Mouse (Mus musculus): ENCODE data around the gene BC016579. TPM values are rescaled to one million over a fixed set of nuclear protein-coding genes. Genes with fewer than 3 reads are reported as not detected.

Gene BC016579
- polyA plus RNA-seq, 1 experiment from 2014 or later: 0.29 TPM

- no peak overlapping the region for H3K4me3 ChIP-seq
- 57% methylated on average over 5 of the region's 5 CpGs for WGBS
Observed at GRCm38 (mm10) chr16:45630347-45630960, 23.4 kb downstream of the BC016579 start.

GRCm38 (mm10) chr16:45629497-45630105 lies 24.3 kb downstream of the BC016579 start:
- WGBS: 67% methylated on average over 8 of the region's 8 CpGs
- DNase-seq (ENCODE audit: low spot score): peak; percentile 69
- Histone ChIP-seq H3K4me1 (peaks cover 7% of the 10 kb centered on the region; the same call in 1 of the 2 replicates), H3K9me3 (no peaks in the 10 kb centered on the region), H3K36me3 (no peaks in the 10 kb centered on the region), H3K27ac (no peak overlapping the region), H3K27me3 (ENCODE audit: insufficient read depth, poor library complexity, severe bottlenecking) (no peaks in the 10 kb centered on the region), H3K4me3 (no peak overlapping the region)

More at GRCm38 (mm10) chr16:45630347-45630960, 23.4 kb downstream of the BC016579 start:
- peak; percentile 73 for DNase-seq (ENCODE audit: low spot score)
- Histone ChIP-seq H3K27ac (no peak overlapping the region), H3K4me1 (peaks cover 7% of the 10 kb centered on the region; the same call in 1 of the 2 replicates), H3K27me3 (ENCODE audit: insufficient read depth, poor library complexity, severe bottlenecking) (no peaks in the 10 kb centered on the region), H3K36me3 (no peaks in the 10 kb centered on the region), H3K9me3 (no peaks in the 10 kb centered on the region)

GRCm38 (mm10) chr16:45625342-45625741 lies 28.5 kb downstream of the BC016579 start:
- Histone ChIP-seq H3K36me3 (no peaks in the 10 kb centered on the region), H3K27me3 (ENCODE audit: insufficient read depth, poor library complexity, severe bottlenecking) (no peaks in the 10 kb centered on the region), H3K4me3 (no peak overlapping the region), H3K9me3 (no peaks in the 10 kb centered on the region), H3K27ac (no peak overlapping the region), H3K4me1 (peaks cover 9% of the 10 kb centered on the region; the same call in 1 of the 2 replicates)
- WGBS: 90% methylated on average over 2 of the region's 2 CpGs
- no peak for DNase-seq (ENCODE audit: low spot score)

- Histone ChIP-seq H3K9me3 (no peaks in the 10 kb centered on the region), H3K27me3 (ENCODE audit: insufficient read depth, poor library complexity, severe bottlenecking) (no peaks in the 10 kb centered on the region), H3K27ac (0 out of 2 replicates have a peak overlapping the region, but pooled peaks have one; percentile 6), H3K4me1 (peaks cover 13% of the 10 kb centered on the region; the same call in 1 of the 2 replicates), H3K36me3 (no peaks in the 10 kb centered on the region), H3K4me3 (no peak overlapping the region)
- WGBS: 78% methylated on average over 2 of the region's 2 CpGs
- no peak for DNase-seq (ENCODE audit: low spot score)
Observed at GRCm38 (mm10) chr16:45624791-45625190, 29.1 kb downstream of the BC016579 start.

DNA sequence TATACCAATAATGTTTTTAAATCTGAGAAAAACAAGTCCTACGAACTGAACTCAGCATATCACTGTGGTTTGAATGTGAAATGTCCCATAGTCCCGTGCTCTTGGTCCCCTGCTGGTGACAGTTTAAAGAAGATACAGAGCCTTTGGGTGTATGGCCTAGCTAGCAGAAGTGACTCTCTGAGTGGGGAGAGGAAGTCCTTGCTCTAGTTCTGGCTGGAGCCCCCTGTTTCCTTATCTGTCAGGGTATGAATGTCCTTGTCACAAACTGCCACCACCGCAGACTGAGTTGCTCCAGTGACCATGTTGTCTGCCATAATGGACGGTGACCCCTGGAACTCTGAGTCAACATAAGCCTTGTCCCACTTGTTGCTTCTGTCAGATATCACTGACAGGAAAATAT lies 30.6 kb downstream of the BC016579 start:
- Histone ChIP-seq H3K9me3 (no peaks in the 10 kb centered on the region), H3K27ac (no peak overlapping the region), H3K4me3 (no peak overlapping the region), H3K27me3 (ENCODE audit: insufficient read depth, poor library complexity, severe bottlenecking) (no peaks in the 10 kb centered on the region), H3K4me1 (peaks cover 12% of the 10 kb centered on the region; the same call in 1 of the 2 replicates), H3K36me3 (no peaks in the 10 kb centered on the region)
- peak; percentile 11 for DNase-seq (ENCODE audit: low spot score)
- 63% methylated on average over 4 of the region's 4 CpGs for WGBS

DNA sequence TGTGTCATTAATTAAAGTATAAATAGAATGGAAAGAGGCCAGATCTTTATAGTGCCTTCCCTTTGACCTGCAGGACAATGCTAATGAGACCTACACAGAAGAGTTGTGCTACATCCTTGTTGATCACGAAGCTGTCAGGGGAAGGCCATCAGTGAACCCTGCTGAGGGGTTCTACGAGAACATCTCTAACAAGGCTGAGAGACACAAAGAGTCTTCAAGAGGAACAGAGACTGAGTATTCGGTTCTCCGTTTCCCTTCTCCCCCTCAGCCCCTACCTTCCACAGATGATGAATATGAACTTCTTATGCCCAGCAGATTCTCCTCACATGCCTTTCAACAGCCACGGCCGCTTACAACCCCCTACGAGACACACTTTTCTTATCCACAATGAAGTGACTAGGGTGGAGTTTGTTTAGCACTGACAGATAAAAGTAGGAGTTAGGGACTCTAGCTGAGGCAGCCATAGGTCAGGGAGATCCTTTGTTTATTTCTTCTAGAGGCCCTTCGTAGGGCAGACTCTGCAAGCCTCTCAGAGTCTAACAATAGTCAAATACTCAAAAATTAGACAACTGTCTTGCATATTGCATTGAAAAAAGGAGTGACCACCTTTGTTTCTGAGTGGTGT lies 34.0 kb downstream of the BC016579 start:
- WGBS: 44% methylated on average over 8 of the region's 8 CpGs
- H3K27me3 ChIP-seq (ENCODE audit: insufficient read depth, poor library complexity, severe bottlenecking): no peaks in the 10 kb centered on the region
- H3K4me3 ChIP-seq: no peak overlapping the region
- H3K27ac ChIP-seq: no peak overlapping the region; the same call in 1 of the 2 replicates
- no peak for DNase-seq (ENCODE audit: low spot score)
- H3K9me3 ChIP-seq: no peaks in the 10 kb centered on the region
- peaks cover 7% of the 10 kb centered on the region; the same call in 1 of the 2 replicates for H3K4me1 ChIP-seq
- no peaks in the 10 kb centered on the region for H3K36me3 ChIP-seq

DNA sequence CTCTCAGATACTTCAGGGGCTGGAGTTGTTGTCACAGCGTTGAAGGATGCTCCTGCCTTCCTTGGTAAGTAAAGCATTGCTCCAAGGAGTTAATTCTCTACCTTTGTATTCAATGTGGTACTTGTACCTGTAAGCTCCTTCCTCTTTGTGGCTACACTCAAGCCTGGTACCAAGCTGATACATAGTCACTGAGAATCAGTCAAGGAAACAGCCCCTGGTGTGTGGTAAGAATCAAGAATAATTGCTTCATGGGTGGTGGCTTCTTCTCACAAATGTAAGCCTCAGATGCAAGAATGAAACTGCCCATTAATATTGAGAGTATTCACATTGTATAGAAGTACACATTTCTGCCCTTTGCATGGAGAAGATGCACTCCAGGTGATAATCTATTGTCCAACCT lies 37.9 kb downstream of the BC016579 start:
- Histone ChIP-seq H3K27ac (no peak overlapping the region), H3K27me3 (ENCODE audit: insufficient read depth, poor library complexity, severe bottlenecking) (no peaks in the 10 kb centered on the region), H3K4me3 (no peak overlapping the region), H3K9me3 (no peaks in the 10 kb centered on the region), H3K36me3 (no peaks in the 10 kb centered on the region), H3K4me1 (peaks cover 5% of the 10 kb centered on the region; the same call in 1 of the 2 replicates)
- DNase-seq (ENCODE audit: low spot score): no peak
- 81% methylated on average over 1 of the region's 1 CpGs for WGBS

DNA sequence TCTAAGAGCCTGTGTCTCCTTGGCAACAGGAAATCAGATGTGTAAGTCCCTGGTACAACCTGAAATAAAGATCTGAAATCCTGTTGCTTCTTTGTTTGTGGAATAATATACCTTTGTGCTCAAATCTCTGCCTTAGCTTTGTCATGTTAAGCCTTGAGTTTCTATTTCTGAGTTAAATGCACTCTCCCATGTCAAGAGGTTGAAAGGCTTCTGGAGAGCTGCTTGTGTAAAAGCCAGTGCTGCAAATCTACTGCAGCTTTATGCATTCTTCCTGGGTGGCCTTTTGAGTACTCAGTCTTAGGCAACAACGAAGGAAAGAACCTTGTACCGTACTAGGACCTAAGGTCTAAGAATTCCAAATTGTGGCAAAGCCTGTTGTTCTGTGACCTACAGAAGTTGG lies 40.6 kb downstream of the BC016579 start:
- Histone ChIP-seq H3K36me3 (no peaks in the 10 kb centered on the region), H3K27me3 (ENCODE audit: insufficient read depth, poor library complexity, severe bottlenecking) (no peaks in the 10 kb centered on the region), H3K27ac (no peak overlapping the region), H3K4me1 (no peaks in the 10 kb centered on the region), H3K9me3 (no peaks in the 10 kb centered on the region), H3K4me3 (no peak overlapping the region)
- 70% methylated on average over 2 of the region's 2 CpGs for WGBS
- no peak for DNase-seq (ENCODE audit: low spot score)

DNA sequence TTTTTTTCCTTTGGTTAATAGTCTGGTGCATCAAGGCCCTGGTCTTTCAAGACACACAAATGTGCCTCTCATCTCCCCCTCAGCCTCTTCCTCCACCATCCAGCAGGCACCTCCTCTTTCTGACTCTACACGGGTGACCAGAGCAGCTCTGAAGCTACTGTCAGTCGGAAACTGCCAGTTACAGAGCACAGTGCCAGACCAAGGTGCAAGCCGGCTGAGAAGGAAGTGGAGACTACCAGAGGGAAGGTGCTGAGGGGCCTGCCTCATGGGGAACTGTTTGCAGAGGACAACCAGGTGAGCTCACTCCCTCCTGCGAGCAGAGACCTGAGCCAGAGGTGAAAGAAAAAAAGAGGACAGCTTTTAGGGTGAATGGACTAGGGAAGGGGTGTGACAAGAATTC lies 43.6 kb downstream of the BC016579 start, which contains the start of gene Gcsam:
Gene Gcsam (plus strand): TSS at position 114 of the 400 bp plus-strand sequence.
- WGBS: 62% methylated on average over 4 of the region's 4 CpGs
- Histone ChIP-seq H3K27me3 (ENCODE audit: insufficient read depth, poor library complexity, severe bottlenecking) (no peaks in the 10 kb centered on the region), H3K4me1 (no peaks in the 10 kb centered on the region), H3K27ac (no peak within 1 kb of the TSS), H3K36me3 (no peaks in the 10 kb centered on the region), H3K4me3 (no peak within 1 kb of the TSS), H3K9me3 (no peaks in the 10 kb centered on the region)
- DNase-seq (ENCODE audit: low spot score): no peak

DNA sequence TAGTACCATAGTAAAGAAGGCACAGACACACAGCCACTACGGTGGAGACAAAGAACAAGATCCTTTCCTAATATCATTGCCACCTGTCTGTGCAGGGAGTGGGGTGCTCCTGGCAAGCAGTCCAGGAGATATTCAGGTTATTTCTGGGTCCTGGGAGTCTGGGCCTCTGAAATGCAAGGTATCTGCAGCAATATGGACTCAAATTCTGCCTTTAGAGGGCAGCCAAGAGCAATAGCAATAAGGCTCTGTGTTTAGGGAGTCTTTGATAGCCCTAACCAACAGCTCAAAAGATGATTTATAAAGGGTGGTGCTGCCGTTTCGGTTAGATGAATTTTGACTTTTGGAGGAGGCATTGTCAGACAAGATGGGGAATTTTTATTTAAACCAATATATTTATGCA lies 44.6 kb downstream of the BC016579 start:
- H3K27ac ChIP-seq: no peak overlapping the region
- H3K27me3 ChIP-seq (ENCODE audit: insufficient read depth, poor library complexity, severe bottlenecking): no peaks in the 10 kb centered on the region
- no peak overlapping the region for H3K4me3 ChIP-seq
- no peaks in the 10 kb centered on the region for H3K4me1 ChIP-seq
- WGBS: 70% methylated on average over 3 of the region's 3 CpGs
- DNase-seq (ENCODE audit: low spot score): no peak
- H3K9me3 ChIP-seq: no peaks in the 10 kb centered on the region
- H3K36me3 ChIP-seq: no peaks in the 10 kb centered on the region

DNA sequence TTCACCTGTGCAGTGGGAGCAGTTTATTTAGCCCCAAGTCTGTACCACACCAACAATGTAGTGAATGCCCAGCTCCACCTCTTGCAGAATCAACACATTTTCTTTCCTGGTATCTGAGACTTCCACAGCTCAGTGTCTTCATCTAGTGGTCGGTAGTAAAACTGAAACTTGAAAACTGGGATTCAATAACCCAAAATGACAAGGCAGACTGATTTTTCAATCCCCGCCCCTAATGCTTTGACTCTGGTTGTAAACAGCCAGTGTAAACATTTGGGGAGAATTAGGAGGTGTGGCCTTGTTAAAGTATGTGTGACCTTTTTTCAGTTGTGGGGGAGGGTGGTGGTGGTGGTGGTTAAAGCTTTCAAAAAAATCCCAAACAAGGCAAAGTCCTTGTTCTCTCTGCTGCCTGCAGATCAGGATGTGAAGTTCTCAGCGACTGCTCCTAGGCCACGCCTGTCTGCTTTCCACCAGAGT lies 45.4 kb downstream of the BC016579 start:
- Histone ChIP-seq H3K27ac (no peak overlapping the region), H3K36me3 (no peaks in the 10 kb centered on the region), H3K4me3 (no peak overlapping the region), H3K27me3 (ENCODE audit: insufficient read depth, poor library complexity, severe bottlenecking) (no peaks in the 10 kb centered on the region), H3K9me3 (no peaks in the 10 kb centered on the region), H3K4me1 (no peaks in the 10 kb centered on the region)
- no peak for DNase-seq (ENCODE audit: low spot score)
- 48% methylated on average over 4 of the region's 4 CpGs for WGBS

DNA sequence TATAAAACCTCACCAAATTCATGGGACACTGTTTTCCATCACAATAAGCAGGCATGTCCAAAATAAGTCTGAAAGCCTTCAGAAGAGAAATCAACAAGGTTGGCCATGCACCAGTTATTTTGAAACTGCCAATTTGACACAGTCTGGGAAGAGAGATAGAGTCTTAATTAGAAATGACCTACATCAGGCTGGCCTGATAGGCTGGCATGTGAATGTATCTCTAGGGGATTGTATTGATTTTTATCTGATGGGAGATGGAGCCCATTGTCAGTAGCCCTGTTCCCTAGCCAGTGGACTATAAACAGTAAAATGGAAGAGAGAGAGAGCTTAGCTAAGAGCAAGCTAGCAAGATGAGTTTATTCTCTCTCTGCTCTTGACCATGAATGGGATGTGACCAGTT lies 58.4 kb downstream of the BC016579 start:
- H3K9me3 ChIP-seq: no peaks in the 10 kb centered on the region
- no peak overlapping the region for H3K27ac ChIP-seq
- H3K4me1 ChIP-seq: no peaks in the 10 kb centered on the region
- H3K36me3 ChIP-seq: no peaks in the 10 kb centered on the region
- no peak for DNase-seq (ENCODE audit: low spot score)
- H3K27me3 ChIP-seq (ENCODE audit: insufficient read depth, poor library complexity, severe bottlenecking): no peaks in the 10 kb centered on the region
- no peak overlapping the region for H3K4me3 ChIP-seq

DNA sequence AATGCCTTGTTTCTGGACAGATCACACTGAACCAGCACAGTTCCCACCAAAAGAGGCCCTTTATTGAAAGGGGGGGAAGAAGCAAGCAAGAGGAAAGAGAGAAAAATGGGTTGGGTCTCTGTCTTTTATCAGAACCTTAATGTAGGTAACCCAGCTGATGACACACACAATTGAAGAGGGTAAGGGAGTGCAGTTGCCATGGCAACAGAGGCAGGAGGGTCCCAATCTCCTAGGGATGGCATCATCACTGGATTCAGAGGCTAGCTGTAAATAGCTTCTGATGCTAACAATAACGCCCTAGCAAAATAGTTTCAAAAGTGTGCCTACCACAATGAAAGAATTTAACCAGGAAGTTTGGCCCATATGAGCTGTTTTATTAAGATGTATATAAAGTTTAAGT lies 60.2 kb downstream of the BC016579 start:
- no peak overlapping the region for H3K27ac ChIP-seq
- no peaks in the 10 kb centered on the region for H3K4me1 ChIP-seq
- no peak overlapping the region for H3K4me3 ChIP-seq
- no peaks in the 10 kb centered on the region for H3K27me3 ChIP-seq (ENCODE audit: insufficient read depth, poor library complexity, severe bottlenecking)
- WGBS: 57% methylated on average over 1 of the region's 1 CpGs
- H3K36me3 ChIP-seq: no peaks in the 10 kb centered on the region
- no peaks in the 10 kb centered on the region for H3K9me3 ChIP-seq
- DNase-seq (ENCODE audit: low spot score): no peak
